Mouse (Mus musculus) lung, postnatal 14 days (tissue): ENCODE data around the gene Map2k7.
A peak's percentile ranks its signal among the peaks of the same experiment; 100 is the strongest.

ENCODE experiments used
- DNase-seq: peaks from one replicate; pipeline ENCODE4 v3.0.0; 2021

The Map2k7 gene

GRCm38 (mm10) chr8:4259125-4259804 lies 20.7 kb downstream of the Map2k7 start, which contains the start of gene Ctxn1:
TSS of gene Ctxn1 (minus strand) at chr8:4259274.
- DNase-seq = peak; percentile 98

GRCm38 (mm10) chr8:4259805-4260170 lies 21.2 kb downstream of the Map2k7 start:
- DNase-seq = no peak

GRCm38 (mm10) chr8:4263105-4263791 lies 24.7 kb downstream of the Map2k7 start:
- no peak for DNase-seq

DNA sequence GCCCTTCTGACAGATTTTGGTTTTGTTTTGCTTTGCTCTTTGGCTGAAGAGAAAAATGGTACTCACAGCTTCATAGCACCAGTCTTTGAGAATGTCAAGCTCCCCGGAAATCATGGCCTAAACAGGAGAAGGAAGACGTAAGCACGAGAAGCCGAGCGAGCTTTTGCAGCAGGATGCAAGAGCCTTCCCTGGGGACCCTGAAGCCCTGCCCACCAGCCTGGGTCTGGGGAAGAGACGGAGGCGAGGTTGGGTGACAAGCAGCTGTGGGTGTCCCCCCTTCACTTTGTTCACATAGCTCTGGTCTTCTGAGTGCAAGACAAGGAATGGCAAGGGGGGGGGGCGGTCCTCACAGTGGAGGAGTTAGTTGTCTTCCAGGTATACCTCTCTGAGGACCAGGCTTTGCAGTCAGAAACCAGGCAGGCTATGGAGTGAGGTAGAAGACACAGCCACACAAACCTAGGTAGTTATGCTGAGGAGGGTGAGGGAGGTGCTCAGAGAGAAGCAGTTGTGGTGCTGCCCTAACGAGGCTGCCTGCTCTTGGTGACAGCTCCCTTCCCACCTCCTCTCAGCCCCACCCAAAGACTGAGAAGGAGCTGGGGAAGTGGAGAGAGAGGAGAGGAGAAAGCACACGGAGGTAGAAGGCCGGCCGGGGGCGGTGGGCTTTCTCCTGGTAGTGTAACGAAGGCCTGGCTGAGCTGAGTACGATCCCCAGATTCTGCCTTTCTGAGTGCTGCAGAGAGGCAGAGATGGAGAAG lies 26.8 kb downstream of the Map2k7 start:
- DNase-seq = no peak

- DNase-seq = no peak
Measured at GRCm38 (mm10) chr8:4267627-4268026, 29.1 kb downstream of the Map2k7 start.

GRCm38 (mm10) chr8:4269609-4270008 lies 31.1 kb downstream of the Map2k7 start:
- no peak for DNase-seq

GRCm38 (mm10) chr8:4275275-4276110 lies 37.0 kb downstream of the Map2k7 start, which contains the start of gene Timm44:
TSS of gene Timm44 (minus strand) at chr8:4275913.
- DNase-seq = peak; percentile 93

- no peak for DNase-seq
Measured at GRCm38 (mm10) chr8:4276111-4276465, 37.5 kb downstream of the Map2k7 start.

- DNase-seq = no peak
Measured at GRCm38 (mm10) chr8:4292738-4293137, 54.2 kb downstream of the Map2k7 start.
